Mouse (Mus musculus) erythroblast, embryonic 14.5 days (primary cell): ENCODE data around the gene Olfr507.
"Not testable (repeated sequence)": the region's sequence is repeated elsewhere in the genome, so short reads cannot be mapped to it uniquely, and the experiment has no call there.

Source experiments
- GATA1 ChIP-seq: IDR thresholded peaks from 2 replicates; pipeline ENCODE4 v1.6.1; 2012; ENCODE audit warnings: low read length, inconsistent platforms, mixed read lengths
- TAL1 ChIP-seq: IDR thresholded peaks from 3 replicates; pipeline ENCODE4 v1.6.1; 2012; ENCODE audit warnings: low read length, inconsistent platforms, mixed read lengths

DNA sequence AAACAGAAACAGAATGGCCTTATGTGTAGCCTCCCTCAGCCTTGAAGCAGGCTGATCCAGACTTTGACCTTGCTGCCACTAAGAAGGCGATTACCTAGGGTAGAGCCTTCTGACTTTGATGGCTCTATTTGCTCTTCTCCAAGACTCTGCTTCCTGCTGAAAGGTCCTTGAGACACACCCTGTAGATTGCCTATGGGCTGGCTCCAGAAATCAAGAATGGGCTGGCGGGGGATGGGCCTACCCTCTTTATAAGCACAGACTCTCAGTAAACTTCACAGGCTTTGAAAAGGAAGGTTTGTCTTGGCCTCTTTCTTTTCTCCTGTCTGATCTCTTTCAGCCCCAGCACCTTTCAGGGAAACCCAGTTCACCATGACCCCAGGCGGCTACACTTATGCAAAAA is 4.8 kb upstream of the Olfr507 start:
- not testable (repeated sequence) for TF ChIP-seq GATA1, TAL1
